Mouse (Mus musculus) erythroblast, embryonic 14.5 days (primary cell): ENCODE measurements around the gene Cadm1. TPM values are rescaled to one million over a fixed set of nuclear protein-coding genes. Genes with fewer than 3 reads are reported as not detected.

Source experiments
- H3K27me3 ChIP-seq: 2 replicates; pipeline ENCODE4 v1.6.1; 2012; ENCODE audit warnings: inconsistent platforms; ENCODE audit not compliant: control insufficient read depth
- H3K36me3 ChIP-seq: 2 replicates; pipeline ENCODE4 v1.6.1; 2012; ENCODE audit warnings: mild to moderate bottlenecking, inconsistent platforms; ENCODE audit not compliant: control insufficient read depth
- H3K4me1 ChIP-seq: 2 replicates; pipeline ENCODE4 v1.6.1; 2012; ENCODE audit warnings: inconsistent platforms; ENCODE audit not compliant: control insufficient read depth
- H3K4me3 ChIP-seq: replicated peaks from 2 replicates; pipeline ENCODE3; 2012; ENCODE audit warnings: moderate library complexity, mild to moderate bottlenecking, inconsistent platforms
- H3K9me3 ChIP-seq: 2 replicates; pipeline ENCODE4 v1.6.1; 2012; ENCODE audit warnings: low read length, inconsistent platforms, mixed read lengths; ENCODE audit not compliant: control insufficient read depth
- GATA1 ChIP-seq: IDR thresholded peaks from 2 replicates; pipeline ENCODE4 v1.6.1; 2012; ENCODE audit warnings: low read length, inconsistent platforms, mixed read lengths
- TAL1 ChIP-seq: IDR thresholded peaks from 3 replicates; pipeline ENCODE4 v1.6.1; 2012; ENCODE audit warnings: low read length, inconsistent platforms, mixed read lengths
- polyA plus RNA-seq: library from polyadenylated mRNA; stranded (reverse); fragments of >175 nt; gene quantifications from 2 replicates; pipeline ENCODE4 v1.2.3, GENCODE M21; 2012

Cadm1 gene
- polyA plus RNA-seq, 1 experiment, result 0.07 TPM

GRCm38 (mm10) chr9:47534573-47535475 lies 4.9 kb downstream of the Cadm1 start:
- TF ChIP-seq TAL1 (no peak), GATA1 (no peak)
- H3K4me3 ChIP-seq, result no peak overlapping the region
- peaks cover 48% of the 10 kb centered on the region for H3K27me3 ChIP-seq
- peaks cover 7% of the 10 kb centered on the region for H3K4me1 ChIP-seq
- H3K36me3 ChIP-seq, result no peaks in the 10 kb centered on the region
- H3K9me3 ChIP-seq, result peaks cover 4% of the 10 kb centered on the region; the same call in 1 of the 2 replicates

- no peaks in the 10 kb centered on the region for H3K27me3 ChIP-seq
Observed at GRCm38 (mm10) chr9:47545245-47545644, 15.3 kb downstream of the Cadm1 start.

GRCm38 (mm10) chr9:47545667-47546066 lies 15.7 kb downstream of the Cadm1 start:
- TF ChIP-seq TAL1 (no peak), GATA1 (no peak)
- no peaks in the 10 kb centered on the region for H3K4me1 ChIP-seq
- H3K9me3 ChIP-seq, result no peaks in the 10 kb centered on the region
- H3K36me3 ChIP-seq, result no peaks in the 10 kb centered on the region
- H3K4me3 ChIP-seq, result no peak overlapping the region
- no peaks in the 10 kb centered on the region for H3K27me3 ChIP-seq

More at GRCm38 (mm10) chr9:47545245-47545644, 15.3 kb downstream of the Cadm1 start:
- Histone ChIP-seq H3K36me3 (no peaks in the 10 kb centered on the region), H3K4me1 (no peaks in the 10 kb centered on the region), H3K4me3 (no peak overlapping the region), H3K9me3 (no peaks in the 10 kb centered on the region)
- TF ChIP-seq TAL1, result no peak
- TF ChIP-seq GATA1, result no peak

GRCm38 (mm10) chr9:47548402-47548801 lies 18.4 kb downstream of the Cadm1 start:
- TF ChIP-seq TAL1 (no peak), GATA1 (no peak)
- Histone ChIP-seq H3K27me3 (no peaks in the 10 kb centered on the region), H3K9me3 (no peaks in the 10 kb centered on the region), H3K4me3 (no peak overlapping the region), H3K4me1 (no peaks in the 10 kb centered on the region), H3K36me3 (no peaks in the 10 kb centered on the region)

GRCm38 (mm10) chr9:47548916-47549315 lies 18.9 kb downstream of the Cadm1 start:
- Histone ChIP-seq H3K36me3 (no peaks in the 10 kb centered on the region), H3K27me3 (no peaks in the 10 kb centered on the region), H3K9me3 (no peaks in the 10 kb centered on the region), H3K4me3 (no peak overlapping the region), H3K4me1 (no peaks in the 10 kb centered on the region)
- no peak for TF ChIP-seq TAL1
- no peak for TF ChIP-seq GATA1

GRCm38 (mm10) chr9:47552960-47553575 lies 23.1 kb downstream of the Cadm1 start:
- Histone ChIP-seq H3K27me3 (no peaks in the 10 kb centered on the region), H3K9me3 (no peaks in the 10 kb centered on the region), H3K4me3 (no peak overlapping the region), H3K36me3 (no peaks in the 10 kb centered on the region), H3K4me1 (no peaks in the 10 kb centered on the region)
- TF ChIP-seq TAL1 (no peak), GATA1 (no peak)

GRCm38 (mm10) chr9:47560726-47561125 lies 30.8 kb downstream of the Cadm1 start:
- Histone ChIP-seq H3K4me1 (no peaks in the 10 kb centered on the region), H3K4me3 (no peak overlapping the region), H3K27me3 (no peaks in the 10 kb centered on the region), H3K36me3 (no peaks in the 10 kb centered on the region), H3K9me3 (no peaks in the 10 kb centered on the region)
- TF ChIP-seq GATA1, result no peak

- no peaks in the 10 kb centered on the region for H3K27me3 ChIP-seq
- no peaks in the 10 kb centered on the region for H3K9me3 ChIP-seq
- H3K4me3 ChIP-seq, result no peak overlapping the region
- H3K36me3 ChIP-seq, result no peaks in the 10 kb centered on the region
- TF ChIP-seq GATA1 (no peak), TAL1 (no peak)
- H3K4me1 ChIP-seq, result no peaks in the 10 kb centered on the region
Observed at GRCm38 (mm10) chr9:47561596-47561995, 31.6 kb downstream of the Cadm1 start.

- TF ChIP-seq TAL1 (no peak), GATA1 (no peak)
- no peak overlapping the region for H3K4me3 ChIP-seq
Observed at GRCm38 (mm10) chr9:47565088-47565487, 35.1 kb downstream of the Cadm1 start.

More at GRCm38 (mm10) chr9:47565088-47565487, 35.1 kb downstream of the Cadm1 start:
- Histone ChIP-seq H3K36me3 (no peaks in the 10 kb centered on the region), H3K9me3 (no peaks in the 10 kb centered on the region), H3K4me1 (no peaks in the 10 kb centered on the region), H3K27me3 (no peaks in the 10 kb centered on the region)
